Mouse (Mus musculus) intestine, postnatal 0 days (tissue): ENCODE data around the gene Slc22a1. TPM values are rescaled to one million over a fixed set of nuclear protein-coding genes. Genes with fewer than 3 reads are reported as not detected.

Experiments used
- ATAC-seq: fragments of 200-750 bp; cut with Nextera tagmentation; 2 replicates; pipeline ENCODE4 v1.8.0; 2017; ENCODE audit warnings: mild to moderate bottlenecking, moderate TSS enrichment, moderate library complexity
- H3K27ac ChIP-seq: fragments of 300-500 bp; sonication (generic); 2 replicates; pipeline ENCODE4 v1.5.1; 2014; ENCODE audit warnings: mild to moderate bottlenecking, low read depth, low read length, moderate library complexity
- H3K27me3 ChIP-seq: fragments of 300-500 bp; sonication (generic); replicated peaks from 2 replicates; pipeline ENCODE4 v1.6.1; 2014; ENCODE audit warnings: low read length, mixed read lengths; ENCODE audit not compliant: control insufficient read depth, insufficient read depth
- H3K36me3 ChIP-seq: fragments of 300-500 bp; sonication (generic); 2 replicates; pipeline ENCODE4 v1.6.1; 2014; ENCODE audit warnings: mild to moderate bottlenecking, moderate library complexity; ENCODE audit not compliant: control insufficient read depth, insufficient read depth
- H3K4me1 ChIP-seq: fragments of 300-500 bp; sonication (generic); replicated peaks from 2 replicates; pipeline ENCODE4 v1.6.1; 2014; ENCODE audit warnings: antibody characterized with exemption, low read length, mixed read lengths; ENCODE audit not compliant: control insufficient read depth, insufficient read depth
- H3K4me2 ChIP-seq: fragments of 300-500 bp; sonication (generic); replicated peaks from 2 replicates; pipeline ENCODE4 v1.6.1; 2014; ENCODE audit warnings: low read depth, mild to moderate bottlenecking, moderate library complexity
- H3K4me3 ChIP-seq: fragments of 300-500 bp; sonication (generic); 2 replicates; pipeline ENCODE4 v1.5.1; 2014; ENCODE audit warnings: low read depth, low read length
- H3K9ac ChIP-seq: fragments of 300-500 bp; sonication (generic); 2 replicates; pipeline ENCODE4 v1.6.1; 2014; ENCODE audit warnings: mild to moderate bottlenecking, low read depth, low read length
- H3K9me3 ChIP-seq: fragments of 300-500 bp; sonication (generic); 2 replicates; pipeline ENCODE4 v1.6.1; 2016; ENCODE audit warnings: mixed run types; ENCODE audit not compliant: control insufficient read depth
- CTCF ChIP-seq: sonication (generic); IDR thresholded peaks from 2 replicates; pipeline ENCODE4 v1.5.1; 2016; ENCODE audit warnings: low read depth, mild to moderate bottlenecking, control low read depth, antibody characterized with exemption, moderate library complexity
- WGBS: fragments of 180-500 bp; shearing (Covaris S2); extraction: QIAGEN DNeasy Blood & Tissue Kit; methylation state at CpG from one replicate; pipeline ENCODE4 v1.1.7; 2014; 5-methylcytosine and 5-hydroxymethylcytosine counted together
- polyA plus RNA-seq: library from polyadenylated mRNA; unstranded; fragments of >200 nt; fragmentation: Nextera tagmentation; extraction: Ambion mirVana; gene quantifications from 2 replicates; pipeline ENCODE4 v1.2.1, GENCODE M21; 2015

The Slc22a1 gene
- polyA plus RNA-seq, 1 experiment from 2014 or later: 3.1 TPM

- Histone ChIP-seq H3K4me3 (no peak overlapping the region), H3K36me3 (no peaks in the 10 kb centered on the region), H3K9me3 (no peaks in the 10 kb centered on the region), H3K27ac (no peak overlapping the region), H3K4me1 (no peaks in the 10 kb centered on the region), H3K9ac (no peak overlapping the region), H3K27me3 (no peaks in the 10 kb centered on the region), H3K4me2 (no peak overlapping the region)
- ATAC-seq: no peak
- WGBS: 91% methylated on average over 3 of the region's 3 CpGs
- no peak for TF ChIP-seq CTCF
Measured at GRCm38 (mm10) chr17:12654061-12654460, 21.6 kb downstream of the Slc22a1 start.

- H3K4me2 ChIP-seq: no peak overlapping the region
- no peak overlapping the region for H3K4me3 ChIP-seq
- no peak for ATAC-seq
Measured at GRCm38 (mm10) chr17:12652604-12653003, 23.0 kb downstream of the Slc22a1 start.

GRCm38 (mm10) chr17:12645461-12645860 is 30.2 kb downstream of the Slc22a1 start:
- 86% methylated on average over 5 of the region's 5 CpGs for WGBS
- H3K27me3 ChIP-seq: no peaks in the 10 kb centered on the region
- TF ChIP-seq CTCF: no peak
- no peaks in the 10 kb centered on the region for H3K36me3 ChIP-seq
- no peak overlapping the region for H3K4me2 ChIP-seq
- H3K27ac ChIP-seq: no peak overlapping the region
- H3K9ac ChIP-seq: no peak overlapping the region
- ATAC-seq: no peak
- H3K9me3 ChIP-seq: no peaks in the 10 kb centered on the region
- H3K4me1 ChIP-seq: no peaks in the 10 kb centered on the region
- no peak overlapping the region for H3K4me3 ChIP-seq

More at GRCm38 (mm10) chr17:12652604-12653003, 23.0 kb downstream of the Slc22a1 start:
- TF ChIP-seq CTCF: no peak
- no peaks in the 10 kb centered on the region for H3K27me3 ChIP-seq
- no peaks in the 10 kb centered on the region for H3K4me1 ChIP-seq
- no peak overlapping the region for H3K9ac ChIP-seq
- no peaks in the 10 kb centered on the region for H3K9me3 ChIP-seq
- no peak overlapping the region for H3K27ac ChIP-seq
- 92% methylated on average over 11 of the region's 11 CpGs for WGBS
- H3K36me3 ChIP-seq: no peaks in the 10 kb centered on the region

GRCm38 (mm10) chr17:12641087-12641486 is 34.5 kb downstream of the Slc22a1 start:
- no peak overlapping the region for H3K27ac ChIP-seq
- no peaks in the 10 kb centered on the region for H3K4me1 ChIP-seq
- H3K4me2 ChIP-seq: no peak overlapping the region
- no peaks in the 10 kb centered on the region for H3K27me3 ChIP-seq
- no peak overlapping the region for H3K9ac ChIP-seq
- no peak overlapping the region for H3K4me3 ChIP-seq
- H3K9me3 ChIP-seq: no peaks in the 10 kb centered on the region
- TF ChIP-seq CTCF: no peak
- no peaks in the 10 kb centered on the region for H3K36me3 ChIP-seq
- 70% methylated on average over 4 of the region's 4 CpGs for WGBS
- no peak for ATAC-seq

GRCm38 (mm10) chr17:12639585-12639984 is 36.0 kb downstream of the Slc22a1 start:
- WGBS: 97% methylated on average over 3 of the region's 3 CpGs

GRCm38 (mm10) chr17:12634814-12635213 is 40.8 kb downstream of the Slc22a1 start:
- H3K9ac ChIP-seq: no peak overlapping the region
- TF ChIP-seq CTCF: no peak
- no peak overlapping the region for H3K27ac ChIP-seq
- H3K4me2 ChIP-seq: no peak overlapping the region
- H3K27me3 ChIP-seq: no peaks in the 10 kb centered on the region
- H3K4me3 ChIP-seq: no peak overlapping the region
- no peaks in the 10 kb centered on the region for H3K4me1 ChIP-seq
- no peak for ATAC-seq
- 38% methylated on average over 4 of the region's 4 CpGs for WGBS
- H3K36me3 ChIP-seq: no peaks in the 10 kb centered on the region
- H3K9me3 ChIP-seq: no peaks in the 10 kb centered on the region

More at GRCm38 (mm10) chr17:12639585-12639984, 36.0 kb downstream of the Slc22a1 start:
- no peak for ATAC-seq
- H3K9me3 ChIP-seq: no peaks in the 10 kb centered on the region
- no peaks in the 10 kb centered on the region for H3K36me3 ChIP-seq
- TF ChIP-seq CTCF: peak; percentile 34
- no peak overlapping the region for H3K4me2 ChIP-seq
- no peaks in the 10 kb centered on the region for H3K27me3 ChIP-seq
- no peak overlapping the region for H3K4me3 ChIP-seq
- no peak overlapping the region for H3K9ac ChIP-seq
- no peak overlapping the region for H3K27ac ChIP-seq
- H3K4me1 ChIP-seq: no peaks in the 10 kb centered on the region
